Mouse (Mus musculus) gastrocnemius, adult 2 months (tissue): Measurements from ENCODE around the gene Ap2m1. TPM values are rescaled to one million over a fixed set of nuclear protein-coding genes. Genes with fewer than 3 reads are reported as not detected.
A peak's percentile ranks its signal among the peaks of the same experiment; 100 is the strongest.
"Not testable (repeated sequence)": the region's sequence is repeated elsewhere in the genome, so short reads cannot be mapped to it uniquely, and the experiment has no call there.

Experiments used
- DNase-seq: peaks from one replicate; pipeline ENCODE4 v3.0.0; 2022
- H3K27ac ChIP-seq: fragments of 200-600 bp; 2 replicates; pipeline ENCODE4 v1.8.1; 2022; ENCODE audit warnings: mild to moderate bottlenecking
- H3K4me3 ChIP-seq: fragments of 200-600 bp; 2 replicates; pipeline ENCODE4 v1.8.1; 2022; ENCODE audit warnings: mild to moderate bottlenecking, moderate library complexity
- CTCF ChIP-seq: fragments of 200-600 bp; IDR thresholded peaks from 2 replicates; pipeline ENCODE4 v1.8.1; 2022; ENCODE audit warnings: antibody characterized with exemption, mild to moderate bottlenecking, moderate library complexity
- intact Hi-C: fragments of 180-260 bp; cut with DNase I; formaldehyde crosslinking; loops from one replicate; pipeline ENCODE4 v1.15.1; 2025
- long read RNA-seq, 2 experiments: library from polyadenylated mRNA; stranded (forward); transcript quantifications; one replicate each; pipeline ENCODE4 v2.0.0; 2021
- total RNA-seq, 2 experiments: library from RNA; stranded (reverse); gene quantifications; 2 replicates each; pipeline ENCODE4 v1.2.3; 2021

The Ap2m1 gene
- total RNA-seq, result 100 to 1,000 TPM; 137 to 157 TPM
- long read RNA-seq, experiment 1, transcript Ap2m1-202 (11 exons, 2,080 nt), result major isoform, 29 of 45 reads
- long read RNA-seq, experiment 1, partial matches to known transcripts, result 7 of 45 reads
- long read RNA-seq, experiment 1, other reads (novel, unspliced or antisense), result 8 of 45 reads
- long read RNA-seq, experiment 2, transcript Ap2m1-202 (11 exons, 2,080 nt), result major isoform, 40 of 50 reads
- long read RNA-seq, experiment 2, partial matches to known transcripts, result 4 of 50 reads
- long read RNA-seq, experiment 2, other reads (novel, unspliced or antisense), result 6 of 50 reads

DNA sequence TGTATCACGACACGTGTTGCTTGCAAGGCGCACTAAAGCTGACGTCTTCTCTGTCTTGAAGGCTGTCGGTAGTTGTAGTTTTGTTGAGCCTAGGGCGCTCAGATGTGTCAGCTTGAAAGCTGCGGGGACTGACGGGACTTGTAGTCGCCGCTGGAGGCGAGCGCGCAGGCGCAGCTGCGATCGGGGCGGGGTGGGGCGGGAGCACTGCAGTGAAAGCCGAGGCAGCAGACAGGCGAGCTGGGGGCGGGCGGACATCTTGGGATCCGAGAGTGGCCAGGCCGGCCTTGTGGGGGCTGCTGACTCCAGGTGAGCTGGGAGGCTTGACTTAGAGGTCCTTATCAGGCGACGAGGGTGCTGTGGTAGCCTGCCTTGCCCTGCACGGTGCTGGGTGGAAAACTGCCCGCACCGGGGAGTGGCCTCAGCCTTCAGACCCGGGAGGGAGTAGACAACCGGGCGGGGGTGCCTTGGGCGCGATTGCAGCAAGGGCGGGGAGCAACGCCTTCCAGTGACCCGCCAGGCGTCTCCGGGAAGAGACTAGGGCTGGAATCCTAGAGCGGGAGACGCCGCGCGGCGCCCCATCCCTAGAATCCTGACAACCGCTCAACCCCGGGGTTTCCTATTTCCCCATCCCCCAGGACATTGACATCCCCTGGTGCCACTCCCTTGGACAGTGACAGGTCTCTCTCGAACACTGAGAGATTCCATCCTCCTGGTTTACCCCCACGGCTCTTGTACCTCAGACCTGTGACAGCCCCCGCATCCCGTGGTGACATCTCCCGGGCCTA, at the start of gene Ap2m1:
Ap2m1 (plus strand) TSS at position 183 of the 785 bp plus-strand sequence.
- no peak for TF ChIP-seq CTCF
- intact Hi-C loops, result loop anchor here (2.0 to 5.0 kb wide), 2 partner anchors 17 to 77 kb away; partner anchors contain the start of genes Alg3, Eef1akmt4 and Gm49333
- Histone ChIP-seq H3K27ac (peak within 1 kb of the TSS; percentile 99), H3K4me3 (peak within 1 kb of the TSS; percentile 99)
- DNase-seq, result peak; percentile 95

DNA sequence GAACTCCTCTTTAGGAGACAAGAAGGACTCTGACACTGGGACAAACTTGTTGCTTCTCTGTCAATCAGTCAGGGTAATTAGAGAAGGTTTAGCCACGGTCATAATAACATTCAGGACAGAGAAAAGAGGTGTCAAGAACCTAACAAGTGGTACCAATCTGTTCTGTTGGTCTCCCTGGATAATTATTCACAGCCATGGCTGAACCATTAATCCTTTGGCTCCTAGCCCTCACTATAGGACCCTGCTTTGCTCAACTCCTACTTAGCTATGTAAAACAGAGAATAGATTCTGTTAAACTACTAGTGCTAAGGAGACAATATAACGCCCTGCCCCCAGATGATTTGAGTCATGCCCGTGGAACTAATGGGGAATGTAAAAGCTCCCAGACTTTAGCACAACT, 49.2 kb upstream of the Ap2m1 start:
- TF ChIP-seq CTCF, result no peak
- Histone ChIP-seq H3K27ac (no peak overlapping the region), H3K4me3 (no peak overlapping the region)
- DNase-seq, result no peak
- intact Hi-C loops, result no loop called here

DNA sequence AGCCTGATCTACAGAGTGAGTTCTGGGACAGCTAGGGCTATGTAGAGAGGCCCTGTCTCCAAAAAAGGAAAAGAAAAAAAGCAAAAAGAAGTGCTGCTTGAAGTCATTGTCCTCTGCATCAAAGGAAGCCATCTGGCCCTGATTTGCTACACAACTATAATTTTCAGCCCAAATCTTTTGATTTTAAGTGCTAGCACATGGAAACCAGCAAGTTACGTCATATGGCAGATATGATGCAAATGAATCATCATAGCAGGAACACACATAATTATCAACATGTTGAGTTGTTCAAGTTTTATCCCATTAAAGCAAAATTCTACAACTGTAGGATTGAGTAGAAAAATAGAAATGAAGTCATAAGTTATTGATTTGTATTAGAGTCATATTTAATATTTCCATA, 47.1 kb upstream of the Ap2m1 start:
- H3K27ac ChIP-seq, result no peak overlapping the region
- H3K4me3 ChIP-seq, result no peak overlapping the region
- intact Hi-C loops, result no loop called here
- DNase-seq, result no peak
- no peak for TF ChIP-seq CTCF

DNA sequence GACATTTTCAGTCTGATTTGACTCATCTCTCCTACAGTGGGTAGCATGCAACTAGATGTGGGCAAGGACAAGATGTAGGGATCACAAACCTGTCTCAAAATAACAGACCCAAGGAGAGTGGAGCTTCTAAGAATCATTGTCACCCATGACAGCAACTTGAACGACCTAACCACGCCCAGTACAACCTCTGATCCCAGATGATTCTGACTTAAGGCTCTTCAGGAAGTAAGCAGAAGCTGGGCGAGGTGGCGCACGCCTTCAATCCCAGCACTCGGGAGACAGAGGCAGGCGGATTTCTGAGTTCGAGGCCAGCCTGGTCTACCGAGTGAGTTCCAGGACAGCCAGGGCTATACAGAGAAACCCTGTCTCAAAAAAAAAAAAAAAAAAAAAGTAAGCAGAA, 46.5 kb upstream of the Ap2m1 start:
- H3K27ac ChIP-seq, DNase-seq, H3K4me3 ChIP-seq, intact Hi-C loops: not testable (repeated sequence)

DNA sequence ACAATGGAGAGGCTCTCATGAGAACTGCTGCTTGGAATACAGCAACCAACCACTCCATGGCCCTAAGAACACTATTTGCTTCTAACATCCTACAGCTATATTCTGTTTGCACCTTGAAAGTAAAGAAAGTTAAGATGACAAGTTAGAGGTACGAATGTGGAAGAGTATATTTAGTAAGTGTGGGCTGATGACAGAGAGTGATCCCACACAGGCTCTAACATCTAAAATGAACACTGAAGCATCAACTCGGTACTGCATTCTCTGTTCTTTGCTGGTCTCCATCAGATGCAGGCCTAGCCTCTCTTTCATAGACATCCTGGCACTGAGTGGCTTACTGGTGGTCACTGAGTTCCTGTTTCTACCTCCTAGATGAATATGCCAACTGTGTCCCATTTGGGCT, 46.0 kb upstream of the Ap2m1 start:
- no peak overlapping the region for H3K4me3 ChIP-seq
- H3K27ac ChIP-seq, result no peak overlapping the region
- intact Hi-C loops, result no loop called here
- DNase-seq, result no peak
- TF ChIP-seq CTCF, result no peak

DNA sequence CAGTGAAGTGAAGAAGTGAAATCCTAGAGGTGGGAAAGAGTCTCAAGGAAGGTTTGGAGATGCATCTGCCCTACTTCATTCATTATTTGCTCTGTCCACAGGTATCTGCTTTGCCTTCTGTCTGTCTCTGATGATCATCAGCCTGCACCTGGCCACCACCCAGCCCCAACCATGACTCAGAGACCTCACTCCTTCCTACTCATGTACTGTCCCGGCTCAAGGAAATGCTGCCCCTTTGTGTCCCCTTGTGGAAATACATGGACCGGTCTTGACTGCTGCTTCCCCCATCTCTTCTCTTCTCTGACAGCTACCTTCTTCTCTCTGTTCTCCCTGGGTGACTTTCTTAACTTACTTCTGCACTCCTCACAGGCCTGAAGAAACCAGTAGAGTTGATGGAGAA, 44.7 kb upstream of the Ap2m1 start:
- no peak overlapping the region for H3K4me3 ChIP-seq
- DNase-seq, result no peak
- intact Hi-C loops, result no loop called here
- H3K27ac ChIP-seq, result no peak overlapping the region
- no peak for TF ChIP-seq CTCF

DNA sequence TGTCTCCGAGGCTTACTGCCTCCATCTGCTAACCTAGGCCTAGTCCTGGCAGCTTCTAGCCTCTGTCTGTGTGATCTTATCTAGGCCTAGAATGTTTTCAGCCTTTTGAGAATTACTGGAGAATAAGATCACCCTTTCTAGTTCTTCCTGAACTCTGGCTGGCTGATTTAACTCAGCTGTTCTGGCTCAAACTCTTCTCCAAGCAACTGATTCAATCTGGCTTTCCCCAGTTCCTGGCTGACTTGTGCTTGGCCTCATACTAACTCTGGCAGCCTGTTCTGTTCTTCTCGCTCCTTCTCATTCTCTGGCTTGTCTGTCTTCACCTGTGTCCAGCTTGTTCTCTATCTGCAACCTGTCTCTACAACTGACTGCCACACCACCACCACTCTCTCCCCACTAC, 44.0 kb upstream of the Ap2m1 start:
- Histone ChIP-seq H3K4me3 (no peak overlapping the region), H3K27ac (no peak overlapping the region)
- TF ChIP-seq CTCF, result no peak
- no peak for DNase-seq
- intact Hi-C loops, result no loop called here

DNA sequence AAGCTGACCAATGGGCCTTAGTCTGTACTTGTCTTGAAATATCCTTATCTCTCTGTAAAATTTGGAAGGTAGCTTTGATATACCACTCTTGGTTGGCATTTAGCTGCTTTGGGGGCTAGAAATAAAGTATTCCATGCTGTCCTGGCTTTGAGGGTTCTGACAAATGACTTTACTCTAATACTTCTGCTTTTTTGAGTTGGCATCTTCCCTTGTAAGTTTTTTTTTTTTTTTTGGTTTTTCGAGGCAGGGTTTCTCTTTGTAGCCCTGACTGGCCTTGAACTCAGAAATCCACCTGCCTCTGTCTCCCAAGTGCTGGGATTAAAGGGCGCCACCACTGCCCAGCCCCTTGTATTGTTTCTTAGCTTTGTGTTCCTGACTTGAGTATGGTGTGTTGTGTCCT, 41.8 kb upstream of the Ap2m1 start:
- Histone ChIP-seq H3K27ac (no peak overlapping the region), H3K4me3 (no peak overlapping the region)
- DNase-seq, result no peak
- TF ChIP-seq CTCF, result no peak
- intact Hi-C loops, result no loop called here

DNA sequence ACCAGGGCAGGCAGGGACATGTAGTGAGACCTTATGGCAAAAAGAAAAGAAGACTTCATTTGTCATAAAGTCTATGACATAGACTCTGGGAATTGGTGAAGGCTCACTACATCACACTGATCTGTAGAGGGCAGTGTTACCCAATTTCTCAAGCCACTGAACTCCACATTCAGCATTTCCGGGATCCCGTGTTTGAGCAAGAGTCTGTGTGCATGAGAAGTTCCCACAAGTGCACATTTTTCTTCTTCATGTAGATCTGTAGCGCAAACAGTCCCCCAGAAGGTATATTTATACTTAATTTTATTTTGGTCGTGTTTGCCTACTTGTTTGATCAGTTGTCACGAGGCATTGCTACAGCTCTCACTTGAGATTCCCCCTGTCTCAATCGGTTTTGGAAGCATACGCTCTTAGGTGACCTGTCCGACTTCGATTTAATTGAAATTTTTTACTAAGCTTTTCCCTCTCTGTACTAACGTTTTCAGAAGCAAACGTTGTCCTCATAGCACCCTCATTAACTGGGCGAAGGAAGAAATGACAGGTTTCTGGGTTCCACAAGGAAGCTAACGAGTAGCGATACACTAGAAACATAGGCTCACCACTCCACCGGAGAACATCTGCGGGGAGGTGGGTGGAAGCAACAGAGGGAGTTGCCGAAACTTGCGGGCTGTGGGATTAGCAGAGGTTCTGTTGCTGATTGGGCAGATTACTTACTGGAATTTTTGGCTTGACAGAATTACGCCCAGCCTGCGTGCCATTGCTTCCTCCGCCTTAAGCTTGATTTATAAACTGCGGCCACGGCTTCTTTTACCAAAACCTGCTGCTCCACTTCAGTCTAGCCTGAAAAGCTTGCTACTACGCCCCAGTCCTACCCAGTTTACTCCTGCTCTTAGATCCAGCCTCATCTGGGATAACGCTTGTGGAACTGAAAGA, 38.3 kb upstream of the Ap2m1 start:
- Histone ChIP-seq H3K4me3 (peak overlapping the region; percentile 74), H3K27ac (peak overlapping the region; percentile 70)
- DNase-seq, result peak; percentile 56
- TF ChIP-seq CTCF, result peak; percentile 90; the same call in 1 of the 2 replicates
- intact Hi-C loops, result loop anchor here (1.0 to 5.0 kb wide), 3 partner anchors 50 to 265 kb away; partner anchors contain the start of gene Abcf3

DNA sequence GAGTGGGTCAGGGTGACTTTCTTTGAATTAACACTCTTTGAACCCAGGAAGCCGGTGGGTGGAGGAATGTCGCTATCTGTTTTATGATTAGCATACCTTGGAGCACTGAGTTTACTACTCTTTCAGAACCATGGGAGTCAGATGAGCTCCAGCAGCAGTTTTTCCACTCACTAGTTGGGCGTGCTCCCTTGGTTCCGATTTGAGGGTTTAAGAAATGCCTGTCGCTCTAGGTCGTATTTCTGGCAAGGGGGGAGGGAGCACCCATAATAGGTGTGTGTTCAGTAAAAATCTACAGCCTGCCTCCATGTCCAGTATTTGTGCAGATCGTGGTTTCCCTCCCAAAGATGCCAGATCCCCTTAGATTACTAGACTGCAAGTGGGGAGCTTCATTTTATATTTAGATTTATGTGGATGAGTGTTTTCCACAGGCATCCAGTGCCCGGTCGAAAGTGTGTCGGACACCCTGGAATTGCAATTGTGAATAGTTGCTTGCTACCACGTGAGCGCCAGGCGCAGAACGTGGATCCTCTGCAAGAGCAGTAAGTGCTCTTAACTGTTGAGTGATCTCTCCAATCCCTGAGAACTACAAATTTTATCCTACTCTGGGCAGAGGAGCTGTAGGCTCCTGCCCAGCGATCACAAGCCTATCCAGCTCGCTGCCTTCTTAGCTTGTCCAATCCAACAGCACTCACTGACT, 37.1 kb upstream of the Ap2m1 start:
- intact Hi-C loops, result loop anchor here (5.0 kb wide), 2 partner anchors 49 to 264 kb away; partner anchors contain the start of gene Abcf3
- H3K27ac ChIP-seq, result peak overlapping the region; percentile 93

DNA sequence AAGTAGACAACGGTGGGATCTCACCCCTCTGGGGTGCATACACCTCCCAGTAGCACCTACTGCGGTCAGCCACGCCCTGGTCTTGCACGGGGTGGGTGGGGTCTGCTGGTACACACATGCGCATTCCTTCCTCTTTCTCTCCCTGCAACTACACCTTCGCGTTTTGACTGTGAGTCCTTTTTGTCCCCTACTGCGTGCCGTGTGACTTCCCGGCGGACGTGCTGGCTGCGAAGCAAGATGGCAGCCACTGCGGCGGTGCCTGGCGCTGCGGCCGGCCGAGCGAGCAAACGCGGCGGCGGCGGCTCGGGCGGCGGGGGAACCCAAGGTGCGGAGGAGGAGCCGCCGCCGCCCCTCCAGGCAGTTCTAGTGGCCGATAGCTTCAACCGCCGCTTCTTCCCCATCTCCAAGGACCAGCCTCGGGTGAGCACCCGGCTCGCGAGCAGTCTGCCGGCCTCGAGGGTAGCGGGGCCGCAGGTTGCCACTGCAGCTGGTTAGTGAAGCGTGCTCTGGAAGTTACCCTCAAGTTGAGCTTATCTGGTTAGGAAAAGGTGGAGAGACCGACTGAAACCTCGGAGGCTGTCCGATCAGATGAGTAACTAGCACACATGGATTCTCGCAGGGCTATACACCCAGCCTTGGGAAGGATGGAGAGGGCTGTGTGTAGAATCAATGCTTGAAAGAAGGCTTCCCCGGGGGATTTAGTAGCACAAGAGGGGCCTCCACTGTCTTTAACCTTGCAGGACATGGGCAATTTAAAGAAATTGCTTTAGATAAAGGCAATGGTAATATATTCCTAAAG, 36.4 kb upstream of the Ap2m1 start, which contains the start of gene Eif2b5:
Eif2b5 (plus strand) TSS at position 141 of the 799 bp plus-strand sequence.
- Histone ChIP-seq H3K27ac (peak within 1 kb of the TSS; percentile 93), H3K4me3 (peak within 1 kb of the TSS; percentile 99)
- peak; percentile 94 for DNase-seq
- TF ChIP-seq CTCF, result no peak
- intact Hi-C loops, result loop anchor here (5.0 kb wide), 2 partner anchors 48 to 263 kb away; partner anchors contain the start of gene Abcf3

More for the DNA sequence above, 37.1 kb upstream of the Ap2m1 start:
- no peak for DNase-seq
- TF ChIP-seq CTCF, result no peak
- peak overlapping the region; percentile 99 for H3K4me3 ChIP-seq
